Mouse (Mus musculus) kidney, embryonic 15.5 days (tissue): ENCODE data around the gene Olfr15. TPM values are rescaled to one million over a fixed set of nuclear protein-coding genes. Genes with fewer than 3 reads are reported as not detected.
"Not testable (repeated sequence)": the region's sequence is repeated elsewhere in the genome, so short reads cannot be mapped to it uniquely, and the experiment has no call there.

Experiments used
- ATAC-seq: fragments of 200-750 bp; cut with Nextera tagmentation; replicated peaks from 2 replicates; pipeline ENCODE4 v1.8.0; 2017; ENCODE audit warnings: moderate TSS enrichment; ENCODE audit not compliant: low FRiP score
- H3K27ac ChIP-seq: fragments of 300-500 bp; sonication (generic); 2 replicates; pipeline ENCODE4 v1.5.1; 2015; ENCODE audit warnings: mild to moderate bottlenecking, inconsistent platforms
- H3K27me3 ChIP-seq: fragments of 300-500 bp; sonication (generic); 2 replicates; pipeline ENCODE4 v1.6.1; 2015; ENCODE audit warnings: inconsistent platforms
- H3K36me3 ChIP-seq: fragments of 300-500 bp; sonication (generic); 2 replicates; pipeline ENCODE4 v1.6.1; 2015; ENCODE audit warnings: inconsistent platforms
- H3K4me1 ChIP-seq: fragments of 300-500 bp; sonication (generic); 2 replicates; pipeline ENCODE4 v1.6.1; 2015; ENCODE audit warnings: inconsistent platforms
- H3K4me2 ChIP-seq: fragments of 300-500 bp; sonication (generic); 2 replicates; pipeline ENCODE4 v1.6.1; 2015; ENCODE audit warnings: moderate library complexity, mild to moderate bottlenecking, inconsistent platforms
- H3K4me3 ChIP-seq: fragments of 300-500 bp; sonication (generic); replicated peaks from 2 replicates; pipeline ENCODE4 v1.5.1; 2015; ENCODE audit warnings: mild to moderate bottlenecking, inconsistent platforms
- H3K9ac ChIP-seq: fragments of 300-500 bp; sonication (generic); 2 replicates; pipeline ENCODE4 v1.6.1; 2015; ENCODE audit warnings: mild to moderate bottlenecking, inconsistent platforms
- H3K9me3 ChIP-seq: fragments of 300-500 bp; sonication (generic); replicated peaks from 2 replicates; pipeline ENCODE4 v1.6.1; 2016; ENCODE audit warnings: inconsistent platforms
- WGBS: fragments of 180-500 bp; shearing (Covaris S2); methylation state at CpG from one replicate; pipeline ENCODE4 v1.1.7; 2015; ENCODE audit warnings: mixed read lengths; 5-methylcytosine and 5-hydroxymethylcytosine counted together
- polyA plus RNA-seq: library from polyadenylated mRNA; unstranded; fragments of >200 nt; fragmentation: Nextera tagmentation; extraction: Ambion mirVana; gene quantifications from 2 replicates; pipeline ENCODE4 v1.2.1, GENCODE M21; 2015

Olfr15 gene
- not detected in 2 replicates for polyA plus RNA-seq

GRCm38 (mm10) chr16:3830588-3831109, at the start of gene Olfr15:
Gene Olfr15, plus strand, starts transcription at chr16:3830878.
- no peak within 1 kb of the TSS for H3K27ac ChIP-seq
- no peak within 1 kb of the TSS for H3K4me3 ChIP-seq
- H3K9ac ChIP-seq: no peak within 1 kb of the TSS
- H3K4me2 ChIP-seq: no peak within 1 kb of the TSS
- H3K9me3 ChIP-seq: no peaks in the 10 kb centered on the region
- ATAC-seq: no peak
- no peaks in the 10 kb centered on the region for H3K4me1 ChIP-seq
- H3K27me3 ChIP-seq: no peaks in the 10 kb centered on the region
- no peaks in the 10 kb centered on the region for H3K36me3 ChIP-seq

- H3K27me3 ChIP-seq: no peaks in the 10 kb centered on the region
- no peak overlapping the region for H3K4me3 ChIP-seq
- no peak overlapping the region for H3K27ac ChIP-seq
- H3K4me1 ChIP-seq: no peaks in the 10 kb centered on the region
- H3K9me3 ChIP-seq: no peaks in the 10 kb centered on the region
- no peaks in the 10 kb centered on the region for H3K36me3 ChIP-seq
- H3K4me2 ChIP-seq: no peak overlapping the region
- no peak for ATAC-seq
- H3K9ac ChIP-seq: no peak overlapping the region
These were observed 49.4 kb upstream of the Olfr15 start for GRCm38 (mm10) chr16:3781237-3781636.

- ATAC-seq: no peak
- Histone ChIP-seq H3K4me2 (no peak overlapping the region), H3K9me3 (no peaks in the 10 kb centered on the region)
These were observed 42.3 kb upstream of the Olfr15 start for GRCm38 (mm10) chr16:3788394-3788793.

GRCm38 (mm10) chr16:3808176-3808575, 22.5 kb upstream of the Olfr15 start:
- H3K27ac ChIP-seq: no peak overlapping the region
- peaks cover 7% of the 10 kb centered on the region; the same call in 1 of the 2 replicates for H3K9me3 ChIP-seq
- H3K4me1 ChIP-seq: no peaks in the 10 kb centered on the region
- H3K36me3 ChIP-seq: no peaks in the 10 kb centered on the region
- no peak overlapping the region for H3K4me2 ChIP-seq
- ATAC-seq: no peak
- no peak overlapping the region for H3K9ac ChIP-seq
- H3K27me3 ChIP-seq: no peaks in the 10 kb centered on the region
- H3K4me3 ChIP-seq: no peak overlapping the region
- 83% methylated on average over 3 of the region's 3 CpGs for WGBS

More at GRCm38 (mm10) chr16:3788394-3788793, 42.3 kb upstream of the Olfr15 start:
- H3K36me3 ChIP-seq: no peaks in the 10 kb centered on the region
- H3K4me3 ChIP-seq: no peak overlapping the region
- H3K9ac ChIP-seq: no peak overlapping the region
- no peaks in the 10 kb centered on the region for H3K27me3 ChIP-seq
- H3K27ac ChIP-seq: no peak overlapping the region
- no peaks in the 10 kb centered on the region for H3K4me1 ChIP-seq

GRCm38 (mm10) chr16:3814667-3815066, 16.0 kb upstream of the Olfr15 start:
- not testable (repeated sequence) for H3K36me3 ChIP-seq, H3K27ac ChIP-seq, H3K4me3 ChIP-seq, H3K9ac ChIP-seq, H3K9me3 ChIP-seq, H3K4me1 ChIP-seq, H3K27me3 ChIP-seq, H3K4me2 ChIP-seq, ATAC-seq
- whole genome bisulfite sequencing: 87% methylated on average over 6 of the region's 6 CpGs

GRCm38 (mm10) chr16:3820202-3820601, 10.5 kb upstream of the Olfr15 start:
- Histone ChIP-seq H3K9ac (no peak overlapping the region), H3K4me2 (no peak overlapping the region), H3K27me3 (no peaks in the 10 kb centered on the region), H3K4me3 (no peak overlapping the region), H3K27ac (no peak overlapping the region), H3K36me3 (no peaks in the 10 kb centered on the region), H3K9me3 (no peaks in the 10 kb centered on the region), H3K4me1 (no peaks in the 10 kb centered on the region)
- no peak for ATAC-seq
- 81% methylated on average over 2 of the region's 2 CpGs for WGBS

GRCm38 (mm10) chr16:3828021-3828420, 2.7 kb upstream of the Olfr15 start:
- Histone ChIP-seq H3K4me3 (no peak overlapping the region), H3K4me1 (no peaks in the 10 kb centered on the region), H3K9ac (no peak overlapping the region), H3K4me2 (no peak overlapping the region), H3K36me3 (no peaks in the 10 kb centered on the region), H3K27ac (no peak overlapping the region), H3K27me3 (no peaks in the 10 kb centered on the region), H3K9me3 (no peaks in the 10 kb centered on the region)
- WGBS: 48% methylated on average over 3 of the region's 3 CpGs
- ATAC-seq: no peak

- ATAC-seq: no peak
- H3K4me3 ChIP-seq: no peak overlapping the region
- H3K4me1 ChIP-seq: no peaks in the 10 kb centered on the region
- H3K27ac ChIP-seq: no peak overlapping the region
- no peak overlapping the region for H3K4me2 ChIP-seq
- H3K9ac ChIP-seq: no peak overlapping the region
- H3K9me3 ChIP-seq: no peaks in the 10 kb centered on the region
- no peaks in the 10 kb centered on the region for H3K27me3 ChIP-seq
- 84% methylated on average over 2 of the region's 2 CpGs for WGBS
- H3K36me3 ChIP-seq: no peaks in the 10 kb centered on the region
These were observed 951 bp upstream of the Olfr15 start for GRCm38 (mm10) chr16:3829727-3830126.

- Histone ChIP-seq H3K4me1 (0 out of 2 replicates have a peak, but pooled peaks cover 2% of the 10 kb centered on the region), H3K36me3 (no peaks in the 10 kb centered on the region), H3K27ac (no peak overlapping the region), H3K9ac (no peak overlapping the region), H3K27me3 (no peaks in the 10 kb centered on the region), H3K4me2 (no peak overlapping the region), H3K9me3 (no peaks in the 10 kb centered on the region), H3K4me3 (no peak overlapping the region)
- 78% methylated on average over 2 of the region's 2 CpGs for WGBS
- no peak for ATAC-seq
These were observed 4.8 kb downstream of the Olfr15 start for GRCm38 (mm10) chr16:3835461-3835860.

- Histone ChIP-seq H3K4me3 (no peak overlapping the region), H3K4me2 (peak overlapping the region; percentile 24; the same call in 1 of the 2 replicates), H3K9me3 (no peaks in the 10 kb centered on the region), H3K4me1 (0 out of 2 replicates have a peak, but pooled peaks cover 2% of the 10 kb centered on the region), H3K27ac (no peak overlapping the region), H3K27me3 (no peaks in the 10 kb centered on the region), H3K36me3 (no peaks in the 10 kb centered on the region), H3K9ac (no peak overlapping the region)
- 39% methylated on average over 17 of the region's 17 CpGs for WGBS
- peak; percentile 79 for ATAC-seq
These were observed 8.6 kb downstream of the Olfr15 start for GRCm38 (mm10) chr16:3839157-3839885.

- WGBS: 36% methylated on average over 4 of the region's 4 CpGs
- no peak overlapping the region for H3K9ac ChIP-seq
- no peak for ATAC-seq
- no peaks in the 10 kb centered on the region for H3K27me3 ChIP-seq
- H3K36me3 ChIP-seq: no peaks in the 10 kb centered on the region
- H3K4me1 ChIP-seq: peaks cover 9% of the 10 kb centered on the region
- no peak overlapping the region for H3K4me3 ChIP-seq
- H3K27ac ChIP-seq: no peak overlapping the region
- no peaks in the 10 kb centered on the region for H3K9me3 ChIP-seq
- H3K4me2 ChIP-seq: no peak overlapping the region
These were observed 12.3 kb downstream of the Olfr15 start for GRCm38 (mm10) chr16:3842989-3843388.

- Histone ChIP-seq H3K4me2 (no peak overlapping the region), H3K9ac (no peak overlapping the region), H3K36me3 (no peaks in the 10 kb centered on the region), H3K27me3 (no peaks in the 10 kb centered on the region), H3K4me3 (no peak overlapping the region), H3K4me1 (peaks cover 10% of the 10 kb centered on the region), H3K27ac (no peak overlapping the region), H3K9me3 (no peaks in the 10 kb centered on the region)
- WGBS: 50% methylated on average over 1 of the region's 1 CpGs
- no peak for ATAC-seq
These were observed 13.1 kb downstream of the Olfr15 start for GRCm38 (mm10) chr16:3843796-3844195.
